Mouse (Mus musculus) mouse embryonic stem cell (cell line): ENCODE measurements around the gene Acsf3.

Source experiments
- in situ Hi-C, 2 experiments: fragments of 300-500 bp; cut with MboI; formaldehyde crosslinking; loops; 1 replicate in 1 of 2; 3 replicates in 1 of 2; pipeline ENCODE4 v1.14.3; 2019 to 2020; ENCODE audit warnings: low sequenced_read_pairs in 2 of 2, low pct_unique_long_range_greater_than_20kb in 1 of 2, mixed read lengths in 1 of 2; ENCODE audit not compliant: unreplicated experiment in 1 of 2

Acsf3 gene

GRCm38 (mm10) chr8:122864719-122865129 lies 89.4 kb downstream of the Acsf3 start:
- in situ Hi-C loops, result no loop called here

- in situ Hi-C loops, result no loop called here
These were observed 90.2 kb downstream of the Acsf3 start for GRCm38 (mm10) chr8:122865441-122865840.

- in situ Hi-C loops, result no loop called here
These were observed 90.9 kb downstream of the Acsf3 start for GRCm38 (mm10) chr8:122866231-122866630.
